Mouse (Mus musculus): Measurements from ENCODE around the gene Acp2. TPM values are rescaled to one million over a fixed set of nuclear protein-coding genes. Genes with fewer than 3 reads are reported as not detected.

Gene Acp2
- total RNA-seq, 2 experiments from 2014 or later = 52.5 to 53.5 TPM

DNA sequence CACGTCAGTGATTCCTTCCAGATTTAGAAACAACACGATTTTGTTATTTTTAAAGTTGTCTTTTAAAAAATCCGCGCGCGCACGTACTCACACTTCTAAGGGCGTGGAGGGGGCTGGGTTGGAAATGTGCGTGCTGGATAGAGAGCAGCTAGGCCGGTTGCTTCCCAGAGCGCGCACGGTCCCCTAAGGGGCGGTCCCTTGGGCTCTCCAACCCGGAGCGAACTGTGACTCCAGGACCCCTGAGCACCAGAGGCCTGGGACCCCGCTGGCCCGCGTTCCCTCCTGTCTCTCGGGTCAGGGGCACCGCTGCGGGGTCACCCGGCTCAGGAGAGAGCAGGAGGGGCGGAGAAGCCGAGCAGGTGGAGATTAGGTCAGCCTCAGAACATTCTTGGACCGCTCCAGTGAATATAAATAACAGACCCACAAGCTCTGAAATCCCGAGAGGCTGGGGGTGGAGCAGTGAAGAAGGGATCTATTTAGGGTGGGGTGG is 53.0 kb downstream of the Acp2 start, which contains the start of gene Pacsin3:
Gene Pacsin3, plus strand, starts transcription at position 294 of the 490 bp plus-strand sequence.
- DNase-seq (ENCODE audit: low spot score in 2 of 2) = no peak

DNA sequence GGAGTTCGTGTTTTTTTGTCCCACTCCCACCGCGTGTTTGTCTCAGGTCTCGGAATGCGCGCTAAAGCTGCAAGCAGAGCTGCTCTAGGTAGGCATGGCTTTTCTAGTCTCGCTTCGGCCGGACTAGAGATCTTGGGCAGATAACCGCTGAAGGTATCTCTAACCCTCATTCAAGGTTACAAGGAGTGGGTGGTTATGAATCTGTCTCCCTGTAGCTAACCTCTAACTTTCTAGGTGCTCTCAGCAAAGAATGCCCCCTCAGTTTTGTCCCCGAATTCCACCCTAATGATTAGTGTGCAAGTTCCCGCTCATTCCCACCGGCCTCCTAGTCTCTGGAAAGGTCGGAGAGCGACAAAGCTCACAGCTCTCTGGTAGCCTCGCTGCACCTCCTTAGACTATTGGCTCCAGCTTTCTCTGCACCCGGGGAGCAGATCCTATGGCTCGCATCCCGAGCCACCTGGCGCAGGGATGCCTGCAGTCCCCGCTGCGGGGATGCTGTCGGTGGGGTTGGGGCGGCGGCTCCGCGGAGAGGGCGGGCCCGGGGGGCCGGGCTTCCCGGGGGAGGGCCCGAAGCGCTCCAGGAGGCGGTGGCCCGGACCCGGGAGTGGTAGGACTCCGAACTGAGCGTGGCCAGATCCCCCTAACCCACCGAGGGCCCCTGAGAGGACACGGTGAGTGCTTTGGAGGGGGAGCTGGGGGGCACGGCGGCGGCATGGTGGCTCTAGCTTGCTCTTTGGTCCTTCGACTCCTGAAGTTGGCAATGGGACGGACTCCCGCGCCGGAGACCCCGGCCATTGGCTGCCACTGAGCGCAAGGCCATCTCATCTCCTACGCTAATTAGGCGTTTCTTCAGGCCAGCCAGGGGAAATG is 53.8 kb downstream of the Acp2 start:
- no peak for DNase-seq (ENCODE audit: low spot score in 2 of 2)

DNA sequence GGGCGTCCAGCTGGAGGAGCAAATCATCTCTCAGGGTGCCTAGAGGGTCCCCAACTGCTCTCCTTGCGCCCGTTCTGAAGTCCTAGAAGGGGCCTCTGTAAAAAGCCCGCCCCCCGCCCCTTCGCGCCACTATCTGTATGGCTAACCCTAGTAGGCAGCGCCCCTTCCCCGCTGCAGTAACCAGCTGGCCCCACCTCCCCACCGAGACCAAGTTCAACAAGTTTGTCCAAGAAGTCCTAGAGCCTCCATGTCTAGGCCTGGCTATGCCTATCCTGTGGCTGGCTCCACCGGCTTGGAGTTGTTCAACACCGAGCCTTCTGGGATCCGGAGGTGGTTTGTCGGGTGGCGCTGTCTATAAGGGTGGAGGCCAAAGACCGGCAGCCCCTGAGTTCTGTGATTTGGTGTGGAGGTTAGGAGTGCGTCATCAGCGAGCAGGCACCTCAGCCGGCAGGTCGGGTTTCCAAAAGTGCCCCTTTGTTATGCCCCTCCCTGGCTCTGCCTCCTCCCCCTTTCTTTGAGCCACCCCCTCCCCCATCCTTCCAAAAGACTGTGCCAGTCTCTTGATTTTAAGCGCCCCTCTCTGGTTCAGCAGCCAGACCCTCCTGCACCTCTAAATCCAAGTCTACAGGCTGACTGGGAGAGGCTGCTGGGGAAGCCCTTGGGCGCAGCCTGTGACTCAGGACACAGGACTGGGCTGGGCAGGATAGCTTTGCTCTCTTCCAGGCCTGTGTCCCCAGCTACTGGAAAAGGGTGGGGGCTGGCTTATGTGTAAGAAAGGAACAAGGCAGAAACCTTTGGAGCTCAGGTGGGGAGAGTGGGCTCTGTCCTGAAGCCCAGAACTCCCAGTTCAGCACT is 54.7 kb downstream of the Acp2 start:
- no peak for DNase-seq (ENCODE audit: low spot score in 2 of 2)

DNA sequence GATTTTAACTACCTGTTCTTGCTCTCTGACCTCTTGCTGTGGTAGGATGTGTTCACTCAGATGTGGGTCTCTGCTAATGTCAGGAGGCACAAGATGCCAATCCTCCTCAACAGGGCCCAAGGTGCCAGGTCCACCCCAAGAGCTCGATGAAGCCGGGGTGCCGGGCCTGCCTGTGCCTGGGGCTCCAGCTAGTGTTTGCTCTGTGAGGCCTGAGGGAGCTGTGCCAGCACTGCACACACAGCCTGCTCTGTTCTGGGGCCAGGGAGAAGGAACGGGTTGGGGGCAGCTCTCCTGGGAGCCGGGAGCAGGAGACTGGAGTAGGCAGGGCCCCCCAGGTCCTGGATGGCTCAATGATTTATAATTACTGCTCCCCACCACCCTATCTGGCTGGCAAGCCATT is 55.4 kb downstream of the Acp2 start:
- peak in 1 of 2 experiments; percentile 59 for DNase-seq (ENCODE audit: low spot score in 2 of 2)

DNA sequence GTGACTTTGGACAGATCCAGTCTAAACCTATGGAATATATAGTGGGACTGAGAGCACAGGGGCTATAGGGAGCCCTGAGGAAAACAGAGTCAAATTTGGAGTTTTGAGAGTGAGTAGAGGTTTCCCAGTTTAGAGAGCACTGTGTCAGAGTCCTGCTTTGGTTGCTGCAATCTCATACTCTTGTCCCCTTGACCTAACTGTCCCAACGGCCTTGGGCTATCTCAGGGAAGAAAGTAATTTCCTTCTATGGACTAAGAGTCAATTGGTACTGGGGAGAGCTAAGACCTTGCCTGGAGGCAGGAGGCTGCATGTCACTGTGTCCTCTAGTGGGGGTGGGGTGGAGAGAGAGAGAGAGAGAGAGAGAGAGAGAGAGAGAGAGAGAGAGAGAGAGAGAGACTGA is 56.1 kb downstream of the Acp2 start:
- DNase-seq (ENCODE audit: low spot score in 2 of 2) = no peak

DNA sequence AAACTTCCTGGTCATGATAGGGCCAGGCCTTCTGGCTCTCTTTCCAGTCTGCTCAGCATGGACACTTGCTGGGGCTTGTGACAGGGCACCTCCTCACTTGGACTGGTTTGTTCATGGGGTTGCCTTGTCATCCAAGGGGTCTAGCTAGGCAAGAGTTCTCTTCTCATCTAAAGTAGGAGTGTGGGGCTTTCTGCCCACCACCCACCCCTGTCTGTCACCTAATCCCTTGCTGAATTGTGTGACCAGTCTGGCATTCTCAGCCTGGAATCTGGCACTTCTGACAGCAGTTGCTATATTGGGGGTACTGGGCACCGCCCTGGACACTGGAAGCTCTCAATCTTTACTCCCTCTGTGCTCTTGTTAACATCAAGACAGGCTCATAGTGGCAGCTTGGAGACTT is 56.8 kb downstream of the Acp2 start:
- DNase-seq (ENCODE audit: low spot score in 2 of 2) = no peak

Other genes with a start within 250 kb of the Acp2 start
- gene Rapsn, start 167.3 kb upstream of the Acp2 start, total RNA-seq (2021) = under 1 TPM; 0.23 to 0.57 TPM
- 100 to 1,000 TPM; 199 to 219 TPM for gene Psmc3, start 148.9 kb upstream of the Acp2 start, total RNA-seq (2021)
- gene Slc39a13, start 132.5 kb upstream of the Acp2 start, total RNA-seq (2021) = 10 to 100 TPM; 26.2 to 32.7 TPM
- gene Spi1, start 120.5 kb upstream of the Acp2 start, total RNA-seq (2021) = 1 to 10 TPM; 2.8 to 4.0 TPM
- under 1 TPM; 0.12 to 0.18 TPM for gene Mybpc3, start 84.7 kb upstream of the Acp2 start, total RNA-seq (2021)
- gene Madd, start 19.0 kb upstream of the Acp2 start, total RNA-seq (2021) = 100 to 1,000 TPM; 226 to 229 TPM
- gene Nr1h3, start 51 bp upstream of the Acp2 start, total RNA-seq (2021) = 1 to 10 TPM; 3.9 to 4.3 TPM
- gene Ddb2, start 34.1 kb downstream of the Acp2 start, total RNA-seq (2021) = 10 to 100 TPM in 1 of 2 experiments, 1 to 10 TPM in 1; 9.5 to 11.2 TPM
- 10 to 100 TPM; 26.8 to 31.6 TPM for gene Pacsin3, start 53.1 kb downstream of the Acp2 start, total RNA-seq (2021)
- gene Arfgap2, start 62.1 kb downstream of the Acp2 start, total RNA-seq (2021) = 10 to 100 TPM; 68.2 to 68.8 TPM
- 100 to 1,000 TPM; 111 to 121 TPM for gene 1110051M20Rik, start 241.8 kb downstream of the Acp2 start, total RNA-seq (2021)